Mouse (Mus musculus): ENCODE measurements around the gene Tmcc2. TPM values are rescaled to one million over a fixed set of nuclear protein-coding genes. Genes with fewer than 3 reads are reported as not detected.

Tmcc2 gene
- polyA plus RNA-seq, 1 experiment from 2014 or later: 18.7 TPM

GRCm38 (mm10) chr1:132329656-132330055 is 61.4 kb downstream of the Tmcc2 start:
- peak overlapping the region; percentile 90 for H3K27ac ChIP-seq
- no peak for DNase-seq (ENCODE audit: low spot score)
- H3K9me3 ChIP-seq: no peaks in the 10 kb centered on the region
- H3K4me3 ChIP-seq: no peak overlapping the region
- H3K36me3 ChIP-seq: peaks cover 79% of the 10 kb centered on the region
- H3K4me1 ChIP-seq (replicated peaks): peaks cover 97% of the 10 kb centered on the region
- no peaks in the 10 kb centered on the region for H3K27me3 ChIP-seq (ENCODE audit: insufficient read depth, poor library complexity, severe bottlenecking)
- 83% methylated on average over 7 of the region's 7 CpGs for WGBS

GRCm38 (mm10) chr1:132328565-132328964 is 62.5 kb downstream of the Tmcc2 start:
- Histone ChIP-seq H3K36me3 (peaks cover 89% of the 10 kb centered on the region), H3K27me3 (ENCODE audit: insufficient read depth, poor library complexity, severe bottlenecking) (no peaks in the 10 kb centered on the region), H3K27ac (peak overlapping the region; percentile 95), H3K4me3 (no peak overlapping the region), H3K4me1 (replicated peaks) (peaks cover 97% of the 10 kb centered on the region), H3K9me3 (no peaks in the 10 kb centered on the region)
- WGBS: 82% methylated on average over 3 of the region's 3 CpGs
- no peak for DNase-seq (ENCODE audit: low spot score)

- no peak for DNase-seq (ENCODE audit: low spot score)
- peak overlapping the region; percentile 95 for H3K27ac ChIP-seq
Measured at GRCm38 (mm10) chr1:132327477-132327876, 63.6 kb downstream of the Tmcc2 start.

GRCm38 (mm10) chr1:132326777-132327176 is 64.3 kb downstream of the Tmcc2 start:
- peak overlapping the region; percentile 95 for H3K27ac ChIP-seq
- no peak for DNase-seq (ENCODE audit: low spot score)
- H3K9me3 ChIP-seq: no peaks in the 10 kb centered on the region
- no peaks in the 10 kb centered on the region for H3K27me3 ChIP-seq (ENCODE audit: insufficient read depth, poor library complexity, severe bottlenecking)
- H3K4me1 ChIP-seq (replicated peaks): peaks cover 97% of the 10 kb centered on the region
- WGBS: 76% methylated on average over 9 of the region's 9 CpGs
- no peak overlapping the region for H3K4me3 ChIP-seq
- peaks cover 79% of the 10 kb centered on the region for H3K36me3 ChIP-seq

More at GRCm38 (mm10) chr1:132327477-132327876, 63.6 kb downstream of the Tmcc2 start:
- WGBS: 86% methylated on average over 17 of the region's 17 CpGs
- H3K4me3 ChIP-seq: no peak overlapping the region
- H3K4me1 ChIP-seq (replicated peaks): peaks cover 97% of the 10 kb centered on the region
- H3K27me3 ChIP-seq (ENCODE audit: insufficient read depth, poor library complexity, severe bottlenecking): no peaks in the 10 kb centered on the region
- H3K36me3 ChIP-seq: peaks cover 86% of the 10 kb centered on the region
- no peaks in the 10 kb centered on the region for H3K9me3 ChIP-seq

GRCm38 (mm10) chr1:132322711-132323542 is 68.2 kb downstream of the Tmcc2 start:
- peak overlapping the region; percentile 40 for H3K4me3 ChIP-seq
- peaks cover 99% of the 10 kb centered on the region for H3K4me1 ChIP-seq (replicated peaks)
- peak; percentile 97 for DNase-seq (ENCODE audit: low spot score)
- WGBS: 13% methylated on average over 13 of the region's 13 CpGs
- no peaks in the 10 kb centered on the region for H3K27me3 ChIP-seq (ENCODE audit: insufficient read depth, poor library complexity, severe bottlenecking)
- H3K9me3 ChIP-seq: no peaks in the 10 kb centered on the region
- peak overlapping the region; percentile 95 for H3K27ac ChIP-seq
- H3K36me3 ChIP-seq: peaks cover 73% of the 10 kb centered on the region

- H3K36me3 ChIP-seq: peaks cover 66% of the 10 kb centered on the region
- peaks cover 99% of the 10 kb centered on the region for H3K4me1 ChIP-seq (replicated peaks)
- 32% methylated on average over 7 of the region's 7 CpGs for WGBS
- H3K4me3 ChIP-seq: peak overlapping the region; percentile 40
- no peaks in the 10 kb centered on the region for H3K9me3 ChIP-seq
- no peaks in the 10 kb centered on the region for H3K27me3 ChIP-seq (ENCODE audit: insufficient read depth, poor library complexity, severe bottlenecking)
- no peak for DNase-seq (ENCODE audit: low spot score)
- peak overlapping the region; percentile 95 for H3K27ac ChIP-seq
Measured at GRCm38 (mm10) chr1:132321821-132322580, 69.1 kb downstream of the Tmcc2 start.

- peaks cover 12% of the 10 kb centered on the region; the same call in 1 of the 2 replicates for H3K27me3 ChIP-seq (ENCODE audit: insufficient read depth, poor library complexity, severe bottlenecking)
- peak overlapping the region; percentile 74 for H3K4me3 ChIP-seq
- peaks cover 38% of the 10 kb centered on the region for H3K36me3 ChIP-seq
- peaks cover 91% of the 10 kb centered on the region for H3K4me1 ChIP-seq (replicated peaks)
- DNase-seq (ENCODE audit: low spot score): no peak
- H3K27ac ChIP-seq: peak overlapping the region; percentile 95
- WGBS: 53% methylated on average over 5 of the region's 5 CpGs
- H3K9me3 ChIP-seq: no peaks in the 10 kb centered on the region
Measured at GRCm38 (mm10) chr1:132319242-132319641, 71.8 kb downstream of the Tmcc2 start.

GRCm38 (mm10) chr1:132317894-132318863 is 72.9 kb downstream of the Tmcc2 start:
- Histone ChIP-seq H3K4me3 (peak overlapping the region; percentile 74), H3K36me3 (peaks cover 32% of the 10 kb centered on the region), H3K9me3 (no peaks in the 10 kb centered on the region), H3K27me3 (ENCODE audit: insufficient read depth, poor library complexity, severe bottlenecking) (peaks cover 12% of the 10 kb centered on the region; the same call in 1 of the 2 replicates), H3K27ac (peak overlapping the region; percentile 95), H3K4me1 (replicated peaks) (peaks cover 82% of the 10 kb centered on the region)
- 41% methylated on average over 8 of the region's 8 CpGs for WGBS
- no peak for DNase-seq (ENCODE audit: low spot score)

- 49% methylated on average over 4 of the region's 4 CpGs for WGBS
- peaks cover 12% of the 10 kb centered on the region; the same call in 1 of the 2 replicates for H3K27me3 ChIP-seq (ENCODE audit: insufficient read depth, poor library complexity, severe bottlenecking)
- H3K4me3 ChIP-seq: peak overlapping the region; percentile 74
- peaks cover 80% of the 10 kb centered on the region for H3K4me1 ChIP-seq (replicated peaks)
- peak overlapping the region; percentile 95 for H3K27ac ChIP-seq
- no peaks in the 10 kb centered on the region for H3K9me3 ChIP-seq
- peaks cover 32% of the 10 kb centered on the region for H3K36me3 ChIP-seq
- no peak for DNase-seq (ENCODE audit: low spot score)
Measured at GRCm38 (mm10) chr1:132317413-132317812, 73.7 kb downstream of the Tmcc2 start.

- H3K36me3 ChIP-seq: peaks cover 32% of the 10 kb centered on the region
- H3K4me3 ChIP-seq: peak overlapping the region; percentile 74
- peaks cover 17% of the 10 kb centered on the region; the same call in 1 of the 2 replicates for H3K27me3 ChIP-seq (ENCODE audit: insufficient read depth, poor library complexity, severe bottlenecking)
- H3K27ac ChIP-seq: peak overlapping the region; percentile 95
- DNase-seq (ENCODE audit: low spot score): no peak
- H3K4me1 ChIP-seq (replicated peaks): peaks cover 75% of the 10 kb centered on the region
- no peaks in the 10 kb centered on the region for H3K9me3 ChIP-seq
- 26% methylated on average over 7 of the region's 7 CpGs for WGBS
Measured at GRCm38 (mm10) chr1:132316625-132316994, 74.5 kb downstream of the Tmcc2 start.

- H3K9me3 ChIP-seq: no peaks in the 10 kb centered on the region
- peak within 1 kb of the TSS; percentile 74 for H3K4me3 ChIP-seq
- H3K36me3 ChIP-seq: peaks cover 32% of the 10 kb centered on the region
- H3K27me3 ChIP-seq (ENCODE audit: insufficient read depth, poor library complexity, severe bottlenecking): peaks cover 17% of the 10 kb centered on the region; the same call in 1 of the 2 replicates
- peak; percentile 92 for DNase-seq (ENCODE audit: low spot score)
- H3K27ac ChIP-seq: peak within 1 kb of the TSS; percentile 95
- WGBS: under 1% methylated on average over 67 of the region's 67 CpGs
- H3K4me1 ChIP-seq (replicated peaks): peaks cover 71% of the 10 kb centered on the region
Measured at GRCm38 (mm10) chr1:132315889-132316624, 75.0 kb downstream of the Tmcc2 start, which contains the start of gene Nuak2. Nuak2 (plus strand) TSS chr1:132316126.
